Mouse (Mus musculus): ENCODE measurements at regions not wholly inside any gene's neighbourhood (a gene's known extent, or its start where the extent isn't known, plus 50 kb on each side); places are given as distances from the start of the nearest gene placed in this dataset.

DNA sequence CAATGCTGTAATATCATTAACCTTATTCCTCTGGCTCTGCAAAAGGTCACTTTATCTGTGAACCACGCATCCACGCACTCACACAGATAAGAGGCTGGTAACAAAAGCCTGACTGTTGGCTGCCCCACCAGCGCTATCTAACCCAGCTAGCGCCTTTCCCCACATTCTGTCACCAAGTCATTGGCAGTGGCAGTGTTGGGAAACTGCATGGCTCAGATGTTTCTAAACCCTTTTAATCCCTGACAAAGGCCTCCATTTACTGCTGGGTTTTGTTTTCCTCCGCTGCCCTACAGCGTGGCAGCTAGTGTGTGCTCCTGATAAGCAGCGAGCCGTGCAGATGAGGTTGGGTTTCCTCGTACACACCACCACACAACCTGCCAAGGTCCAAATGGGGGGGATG lies 55.7 kb downstream of the Id4 start:
- Histone ChIP-seq H3K27ac (replicated peaks) (no peak overlapping the region), H3K9ac (replicated peaks) (no peak overlapping the region), H3K4me3 (no peak overlapping the region), H3K36me3 (no peaks in the 10 kb centered on the region), H3K27me3 (no peaks in the 10 kb centered on the region), H3K4me1 (peaks cover 8% of the 10 kb centered on the region), H3K4me2 (replicated peaks) (no peak overlapping the region; the same call in 1 of the 2 replicates), H3K9me3 (no peaks in the 10 kb centered on the region)
- ATAC-seq (replicated peaks) = no peak
- 5% methylated on average over 9 of the region's 9 CpGs for WGBS

DNA sequence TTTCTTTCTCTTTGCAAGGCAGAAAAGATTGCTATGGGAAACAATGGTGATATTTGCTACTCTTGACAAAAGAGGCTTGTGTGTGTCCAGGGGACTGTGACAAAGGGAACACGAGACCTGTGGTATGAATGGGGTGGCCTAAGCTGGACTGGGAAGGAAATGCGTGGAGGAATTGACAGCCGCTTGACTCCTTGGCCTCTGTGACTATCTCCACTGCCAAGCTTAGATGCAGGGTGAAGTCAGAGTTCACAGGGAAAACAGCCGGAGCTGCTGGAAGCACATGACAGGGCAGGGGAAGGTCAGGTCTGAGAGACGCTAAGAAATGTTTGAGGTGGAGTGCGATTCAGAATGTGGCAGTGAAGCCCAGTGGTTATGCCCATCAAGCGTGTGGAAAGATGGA lies 56.4 kb downstream of the Id4 start:
- 33% methylated on average over 7 of the region's 7 CpGs for WGBS
- no peak for ATAC-seq (replicated peaks)
- Histone ChIP-seq H3K9me3 (no peaks in the 10 kb centered on the region), H3K27me3 (no peaks in the 10 kb centered on the region), H3K4me2 (replicated peaks) (no peak overlapping the region), H3K4me3 (no peak overlapping the region), H3K36me3 (no peaks in the 10 kb centered on the region), H3K4me1 (peaks cover 8% of the 10 kb centered on the region), H3K27ac (replicated peaks) (no peak overlapping the region), H3K9ac (replicated peaks) (no peak overlapping the region)

- 91% methylated on average over 7 of the region's 7 CpGs for WGBS
- Histone ChIP-seq H3K27me3 (no peaks in the 10 kb centered on the region), H3K4me2 (replicated peaks) (no peak overlapping the region), H3K4me3 (no peak overlapping the region), H3K4me1 (peaks cover 11% of the 10 kb centered on the region), H3K36me3 (no peaks in the 10 kb centered on the region), H3K9me3 (no peaks in the 10 kb centered on the region), H3K9ac (replicated peaks) (no peak overlapping the region), H3K27ac (replicated peaks) (no peak overlapping the region)
- ATAC-seq (replicated peaks) = no peak
Measured at GRCm38 (mm10) chr13:48319001-48319400, 58.0 kb downstream of the Id4 start.

DNA sequence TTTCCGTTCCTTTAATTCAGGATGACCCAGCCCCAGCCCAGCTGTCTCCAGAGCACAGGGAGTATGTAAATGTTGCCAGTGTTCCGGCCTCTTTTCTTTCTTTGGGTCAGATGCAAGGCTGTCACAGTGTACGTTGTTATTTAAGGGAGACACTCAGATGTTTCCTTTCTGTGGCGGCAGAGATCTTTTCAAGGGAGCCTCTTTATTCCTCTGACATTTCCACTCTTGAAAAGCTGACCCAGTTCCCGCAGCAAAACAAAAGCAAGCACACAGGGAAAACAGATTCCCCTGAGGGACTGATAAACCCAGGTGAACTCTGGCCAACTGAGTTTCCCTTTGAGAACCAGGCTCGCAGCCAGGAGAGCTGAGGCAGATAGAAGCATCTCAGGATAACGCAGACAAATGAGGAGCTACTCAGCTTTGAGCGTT lies 63.3 kb downstream of the Id4 start:
- WGBS = 6% methylated on average over 8 of the region's 8 CpGs
- H3K36me3 ChIP-seq = no peaks in the 10 kb centered on the region
- H3K4me2 ChIP-seq (replicated peaks) = peak overlapping the region; percentile 8; the same call in 1 of the 2 replicates
- H3K9ac ChIP-seq (replicated peaks) = no peak overlapping the region
- ATAC-seq (replicated peaks) = no peak
- H3K4me1 ChIP-seq = peaks cover 11% of the 10 kb centered on the region
- H3K27me3 ChIP-seq = no peaks in the 10 kb centered on the region
- no peak overlapping the region; the same call in 1 of the 2 replicates for H3K27ac ChIP-seq (replicated peaks)
- no peak overlapping the region for H3K4me3 ChIP-seq
- H3K9me3 ChIP-seq = no peaks in the 10 kb centered on the region

DNA sequence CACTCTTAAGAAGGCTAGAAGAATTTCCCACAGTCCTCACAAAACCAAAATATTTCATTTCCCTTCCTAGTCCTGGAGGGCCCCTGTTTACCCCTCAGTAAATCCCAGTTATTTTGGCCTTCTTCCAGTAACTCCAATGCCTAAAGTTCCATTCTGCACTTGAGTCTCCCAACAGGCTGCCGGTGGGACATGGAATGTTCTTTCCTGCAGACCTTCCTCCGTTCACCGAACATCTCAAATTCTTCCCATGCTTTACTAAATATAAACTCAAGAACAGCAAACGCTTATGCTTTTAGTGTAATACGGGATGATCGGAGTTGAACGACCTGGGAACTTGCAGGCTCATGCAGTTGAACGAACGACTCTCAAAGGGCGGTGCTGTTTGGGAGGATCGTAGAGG lies 69.6 kb downstream of the Id4 start:
- WGBS = 89% methylated on average over 11 of the region's 11 CpGs
- H3K4me2 ChIP-seq (replicated peaks) = no peak overlapping the region
- no peak for ATAC-seq (replicated peaks)
- H3K9ac ChIP-seq (replicated peaks) = no peak overlapping the region
- H3K4me3 ChIP-seq = no peak overlapping the region
- H3K36me3 ChIP-seq = no peaks in the 10 kb centered on the region
- H3K4me1 ChIP-seq = no peaks in the 10 kb centered on the region
- H3K9me3 ChIP-seq = no peaks in the 10 kb centered on the region
- H3K27me3 ChIP-seq = no peaks in the 10 kb centered on the region
- H3K27ac ChIP-seq (replicated peaks) = no peak overlapping the region

- Histone ChIP-seq H3K4me2 (replicated peaks) (no peak overlapping the region), H3K27ac (replicated peaks) (no peak overlapping the region), H3K9me3 (no peaks in the 10 kb centered on the region), H3K27me3 (no peaks in the 10 kb centered on the region), H3K36me3 (no peaks in the 10 kb centered on the region), H3K9ac (replicated peaks) (no peak overlapping the region), H3K4me3 (no peak overlapping the region), H3K4me1 (no peaks in the 10 kb centered on the region)
- ATAC-seq (replicated peaks) = no peak
- WGBS = 70% methylated on average over 13 of the region's 13 CpGs
Measured at GRCm38 (mm10) chr13:48336135-48336534, 75.1 kb downstream of the Id4 start.

GRCm38 (mm10) chr13:48336602-48337001 lies 75.6 kb downstream of the Id4 start:
- no peak overlapping the region for H3K27ac ChIP-seq (replicated peaks)
- H3K9ac ChIP-seq (replicated peaks) = no peak overlapping the region
- H3K4me2 ChIP-seq (replicated peaks) = no peak overlapping the region
- H3K27me3 ChIP-seq = no peaks in the 10 kb centered on the region
- no peaks in the 10 kb centered on the region for H3K9me3 ChIP-seq
- H3K4me1 ChIP-seq = no peaks in the 10 kb centered on the region
- 87% methylated on average over 11 of the region's 11 CpGs for WGBS
- ATAC-seq (replicated peaks) = no peak
- no peak overlapping the region for H3K4me3 ChIP-seq
- no peaks in the 10 kb centered on the region for H3K36me3 ChIP-seq

DNA sequence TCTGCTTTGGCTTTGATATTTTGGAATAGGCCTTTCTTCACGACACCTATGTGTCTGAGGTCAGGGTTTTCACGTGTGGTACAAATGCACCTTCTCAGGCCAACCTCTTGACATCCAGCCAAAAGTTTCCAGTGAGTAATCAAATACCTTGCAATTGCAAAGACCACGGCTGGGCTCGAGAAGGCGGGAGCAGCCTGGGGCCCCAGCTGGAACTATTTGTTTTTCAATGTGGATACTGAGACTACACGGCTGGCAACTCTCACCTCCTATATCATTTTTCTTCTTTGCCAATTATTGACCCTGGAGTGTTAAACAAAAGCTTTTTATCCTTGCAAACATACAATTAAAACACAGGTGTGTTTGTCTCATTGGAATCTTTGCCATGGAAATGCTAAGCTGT lies 77.5 kb downstream of the Id4 start:
- Histone ChIP-seq H3K9ac (replicated peaks) (no peak overlapping the region), H3K27me3 (no peaks in the 10 kb centered on the region), H3K4me1 (no peaks in the 10 kb centered on the region), H3K27ac (replicated peaks) (no peak overlapping the region), H3K9me3 (no peaks in the 10 kb centered on the region), H3K36me3 (no peaks in the 10 kb centered on the region), H3K4me2 (replicated peaks) (no peak overlapping the region), H3K4me3 (no peak overlapping the region)
- no peak for ATAC-seq (replicated peaks)
- 50% methylated on average over 6 of the region's 6 CpGs for WGBS

DNA sequence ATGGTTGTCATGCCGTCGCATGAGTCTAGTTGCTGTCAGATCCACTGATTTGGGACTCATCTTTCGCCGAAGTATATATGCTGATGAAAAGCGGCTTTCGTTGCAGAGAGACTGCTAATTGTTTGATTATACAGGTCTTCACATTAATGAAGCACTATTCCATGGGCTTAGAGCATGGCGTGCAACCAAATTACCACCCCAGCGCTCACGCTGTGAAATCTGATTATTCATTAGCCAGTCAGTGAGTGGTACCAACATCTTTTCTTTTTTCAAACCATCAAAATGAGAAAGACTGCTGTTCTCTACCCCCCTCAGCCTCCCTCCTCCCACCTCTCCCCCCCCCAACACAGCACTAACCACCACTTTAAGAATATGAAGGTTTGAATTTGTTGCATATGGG lies 89.1 kb downstream of the Id4 start:
- Histone ChIP-seq H3K36me3 (no peaks in the 10 kb centered on the region), H3K4me1 (peaks cover 15% of the 10 kb centered on the region), H3K4me2 (replicated peaks) (peak overlapping the region; percentile 15), H3K4me3 (no peak overlapping the region), H3K27ac (replicated peaks) (peak overlapping the region; percentile 47; the same call in 1 of the 2 replicates), H3K27me3 (no peaks in the 10 kb centered on the region), H3K9ac (replicated peaks) (no peak overlapping the region), H3K9me3 (no peaks in the 10 kb centered on the region)
- peak; percentile 73 for ATAC-seq (replicated peaks)
- WGBS = 17% methylated on average over 9 of the region's 9 CpGs

GRCm38 (mm10) chr13:48350955-48351354 lies 89.9 kb downstream of the Id4 start:
- H3K4me1 ChIP-seq = peaks cover 15% of the 10 kb centered on the region
- H3K36me3 ChIP-seq = no peaks in the 10 kb centered on the region
- no peak overlapping the region for H3K9ac ChIP-seq (replicated peaks)
- peak overlapping the region; percentile 32; the same call in 1 of the 2 replicates for H3K27ac ChIP-seq (replicated peaks)
- no peak for ATAC-seq (replicated peaks)
- no peak overlapping the region for H3K4me2 ChIP-seq (replicated peaks)
- H3K27me3 ChIP-seq = no peaks in the 10 kb centered on the region
- no peak overlapping the region for H3K4me3 ChIP-seq
- no peaks in the 10 kb centered on the region for H3K9me3 ChIP-seq
- WGBS = 39% methylated on average over 11 of the region's 11 CpGs

GRCm38 (mm10) chr13:48357118-48357517 lies 96.1 kb downstream of the Id4 start:
- no peak overlapping the region for H3K4me3 ChIP-seq
- no peaks in the 10 kb centered on the region for H3K27me3 ChIP-seq
- peak; percentile 72; the same call in 1 of the 2 replicates for ATAC-seq (replicated peaks)
- H3K9ac ChIP-seq (replicated peaks) = no peak overlapping the region
- no peaks in the 10 kb centered on the region for H3K36me3 ChIP-seq
- 67% methylated on average over 1 of the region's 1 CpGs for WGBS
- H3K4me2 ChIP-seq (replicated peaks) = no peak overlapping the region
- no peaks in the 10 kb centered on the region for H3K9me3 ChIP-seq
- no peak overlapping the region for H3K27ac ChIP-seq (replicated peaks)
- peaks cover 9% of the 10 kb centered on the region for H3K4me1 ChIP-seq

GRCm38 (mm10) chr13:48357640-48358039 lies 96.6 kb downstream of the Id4 start:
- WGBS = 75% methylated on average over 7 of the region's 7 CpGs
- Histone ChIP-seq H3K27me3 (no peaks in the 10 kb centered on the region), H3K9ac (replicated peaks) (no peak overlapping the region), H3K36me3 (no peaks in the 10 kb centered on the region), H3K4me2 (replicated peaks) (no peak overlapping the region), H3K9me3 (no peaks in the 10 kb centered on the region), H3K4me1 (peaks cover 12% of the 10 kb centered on the region), H3K27ac (replicated peaks) (no peak overlapping the region), H3K4me3 (no peak overlapping the region)
- peak; percentile 57; the same call in 1 of the 2 replicates for ATAC-seq (replicated peaks)

- Histone ChIP-seq H3K4me3 (no peak overlapping the region), H3K4me1 (peaks cover 4% of the 10 kb centered on the region; the same call in 1 of the 2 replicates), H3K27me3 (no peaks in the 10 kb centered on the region), H3K9me3 (no peaks in the 10 kb centered on the region), H3K4me2 (replicated peaks) (no peak overlapping the region), H3K27ac (replicated peaks) (no peak overlapping the region), H3K36me3 (no peaks in the 10 kb centered on the region), H3K9ac (replicated peaks) (no peak overlapping the region)
- ATAC-seq (replicated peaks) = no peak
- 9% methylated on average over 9 of the region's 9 CpGs for WGBS
Measured at GRCm38 (mm10) chr13:48371060-48371459, 110.0 kb downstream of the Id4 start.

All from forebrain, embryonic 15.5 days (tissue).